Mouse (Mus musculus) NIH3T3 (cell line): ENCODE data around the gene Krt78.

Source experiments
- DNase-seq: peaks from one replicate; pipeline ENCODE4 v3.0.0-alpha.2; 2012; ENCODE audit warnings: low read depth

Krt78 gene

DNA sequence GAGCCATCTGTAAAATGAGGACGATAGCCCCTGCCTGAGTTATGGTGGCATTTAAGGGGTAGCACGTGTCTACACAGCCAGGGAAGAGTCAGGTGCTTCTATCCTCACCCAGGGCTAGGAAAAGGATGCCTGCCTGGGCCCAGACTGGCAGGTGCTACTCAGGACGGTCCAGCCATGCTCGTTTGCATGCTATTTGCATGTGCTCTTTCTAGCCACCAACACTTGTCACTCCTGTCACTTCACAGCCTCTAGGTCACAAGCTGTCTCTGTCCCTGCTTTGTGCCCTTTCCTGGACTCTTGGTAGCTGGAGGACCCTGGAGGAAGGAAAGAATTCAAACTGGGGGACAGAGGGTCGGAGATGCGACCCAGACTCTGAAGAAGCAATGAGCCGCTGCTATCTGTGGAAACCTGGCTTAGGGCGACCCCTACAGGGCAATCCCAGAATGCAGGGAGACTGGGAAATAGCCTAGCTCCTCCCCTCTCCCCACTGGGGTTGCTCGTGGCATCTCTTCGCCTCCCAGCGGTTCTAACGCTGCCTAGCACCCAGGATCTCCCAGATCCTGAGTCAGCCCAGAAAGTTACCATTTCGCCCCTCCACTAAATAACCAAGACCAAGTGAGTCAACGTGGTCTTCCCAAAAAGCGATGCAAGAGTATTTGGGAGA lies 19.5 kb upstream of the Krt78 start:
- DNase-seq: peak; percentile 97

DNA sequence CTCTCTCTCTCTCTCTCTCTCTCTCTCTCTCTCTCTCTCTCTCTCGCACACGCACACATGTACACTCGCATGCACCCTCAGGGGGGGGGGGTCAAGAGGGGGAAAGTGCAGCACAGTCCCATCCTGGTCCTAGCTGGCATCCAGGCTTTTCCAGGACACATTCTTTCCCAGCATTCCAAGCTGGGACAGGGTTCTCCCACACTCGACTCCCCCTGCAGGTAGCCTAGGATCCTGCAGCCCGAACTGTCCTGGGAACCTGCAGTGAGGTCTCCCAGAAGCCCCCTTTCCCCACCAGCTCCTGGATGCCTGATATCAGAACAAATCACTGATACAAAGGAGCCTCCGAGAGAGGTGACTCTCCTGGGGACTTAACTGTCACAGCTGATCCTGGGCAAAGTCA lies 16.4 kb upstream of the Krt78 start:
- DNase-seq: peak; percentile 64

DNA sequence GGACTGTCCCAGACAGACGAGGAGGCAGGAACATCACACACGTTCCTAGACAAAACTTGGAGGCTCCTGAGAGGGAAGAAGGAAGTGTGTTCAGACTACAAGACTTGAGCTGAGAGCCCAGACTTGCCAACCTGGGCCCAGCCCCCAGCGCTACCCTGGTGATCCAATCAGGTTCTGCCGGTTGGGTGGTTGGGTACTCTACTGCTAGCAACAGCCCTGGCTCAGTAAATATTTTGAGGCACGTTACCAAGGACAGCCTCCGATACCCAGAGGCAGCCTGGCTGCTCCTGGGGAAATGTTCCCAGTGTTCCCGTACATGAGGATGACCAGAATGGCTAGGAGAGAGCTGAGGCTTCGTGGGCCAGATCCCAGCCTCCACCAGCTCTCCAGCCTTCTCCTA lies 12.7 kb upstream of the Krt78 start:
- DNase-seq: no peak

DNA sequence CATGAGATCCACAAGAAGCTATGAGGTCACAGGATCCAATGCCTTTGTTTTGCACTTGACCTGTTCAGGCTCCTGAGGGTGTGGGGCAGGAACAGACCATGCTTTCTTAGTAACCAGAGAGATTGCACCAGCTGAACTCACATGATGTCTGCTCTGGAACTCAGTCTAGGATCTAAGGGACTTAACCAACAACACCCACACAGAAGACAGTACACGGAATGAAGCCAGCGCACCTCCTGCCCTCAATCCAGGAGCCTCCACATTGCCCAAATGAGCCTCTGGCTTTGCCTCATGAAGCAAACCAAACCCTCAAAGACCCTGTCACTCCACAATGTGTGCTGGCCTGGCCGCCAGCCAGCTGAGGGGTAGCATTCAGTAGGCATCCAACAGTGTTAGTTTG lies 4.8 kb upstream of the Krt78 start:
- DNase-seq: no peak

DNA sequence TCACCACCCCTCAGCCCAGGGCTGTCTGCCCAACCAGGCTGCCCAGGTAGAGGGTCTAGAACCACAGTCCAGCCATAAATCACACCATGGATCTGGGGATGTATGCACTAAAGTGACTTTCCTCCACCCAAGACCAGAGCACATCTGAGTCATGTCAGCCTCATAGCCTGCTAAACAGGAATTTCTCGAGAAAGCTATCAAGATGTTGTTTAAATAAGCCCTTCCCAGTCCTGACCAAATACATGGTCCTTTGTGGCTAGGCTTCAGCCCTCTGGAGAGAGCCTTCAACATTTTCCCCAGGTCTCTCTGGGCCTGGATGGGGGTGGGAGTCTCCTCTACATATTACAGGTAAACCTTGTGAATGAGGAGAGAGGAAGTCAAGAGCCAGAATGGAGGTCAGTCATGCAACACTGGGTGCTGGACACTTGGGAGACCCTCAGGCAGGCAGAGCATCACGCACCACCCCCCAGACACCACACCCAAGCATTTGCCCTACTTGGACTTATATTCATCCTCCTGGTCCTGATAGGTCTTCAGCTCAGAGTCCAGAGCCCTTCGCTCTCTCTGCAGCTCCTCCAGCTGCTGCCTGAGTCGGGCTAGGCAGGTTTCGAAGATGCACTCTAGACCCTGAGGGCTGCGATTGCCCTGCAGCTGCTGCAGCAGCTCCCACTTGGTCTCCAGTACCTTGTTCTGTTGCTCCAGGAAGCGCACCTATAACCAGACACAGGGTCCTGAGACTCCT lies 1.2 kb downstream of the Krt78 start:
- no peak for DNase-seq

DNA sequence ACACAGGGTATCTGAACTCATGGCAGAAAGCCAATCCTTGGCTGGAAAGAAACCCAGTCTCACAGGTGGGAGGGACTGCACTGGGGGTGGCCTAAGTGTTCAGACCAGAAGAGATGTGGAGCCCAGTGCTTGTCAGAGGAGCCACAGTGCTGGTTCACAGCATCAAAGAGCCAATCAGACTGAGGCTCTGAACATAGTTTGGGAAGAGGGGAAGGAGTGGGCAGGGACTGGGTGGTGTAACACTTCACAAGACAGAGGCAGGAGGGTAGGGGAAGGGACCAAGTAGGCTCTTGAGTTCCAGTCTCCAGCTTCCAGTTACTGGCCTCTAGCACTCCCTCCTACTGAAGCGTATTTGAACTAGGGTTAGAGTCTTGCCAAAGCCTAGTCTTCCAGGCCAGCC lies 8.7 kb downstream of the Krt78 start:
- no peak for DNase-seq

DNA sequence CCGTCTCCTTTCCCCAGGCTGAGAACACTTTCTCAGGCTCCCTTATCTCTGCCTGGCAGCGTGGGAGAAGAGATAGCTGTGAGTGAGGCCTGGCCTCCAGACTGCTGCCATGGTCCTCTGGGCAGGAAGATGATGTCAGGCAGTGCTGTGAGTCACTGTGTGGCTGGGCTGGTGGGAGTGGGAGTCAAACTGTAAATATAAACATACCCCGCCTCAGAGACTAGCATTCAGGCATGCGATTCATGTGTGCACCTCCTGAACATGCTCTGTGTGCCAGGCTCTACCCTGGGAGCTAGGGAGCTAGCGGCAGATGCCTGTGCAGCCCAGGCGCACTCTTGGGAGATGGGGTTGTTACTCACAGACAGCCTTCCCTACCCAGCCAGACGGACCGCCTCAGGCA lies 12.1 kb downstream of the Krt78 start:
- DNase-seq: peak; percentile 60

DNA sequence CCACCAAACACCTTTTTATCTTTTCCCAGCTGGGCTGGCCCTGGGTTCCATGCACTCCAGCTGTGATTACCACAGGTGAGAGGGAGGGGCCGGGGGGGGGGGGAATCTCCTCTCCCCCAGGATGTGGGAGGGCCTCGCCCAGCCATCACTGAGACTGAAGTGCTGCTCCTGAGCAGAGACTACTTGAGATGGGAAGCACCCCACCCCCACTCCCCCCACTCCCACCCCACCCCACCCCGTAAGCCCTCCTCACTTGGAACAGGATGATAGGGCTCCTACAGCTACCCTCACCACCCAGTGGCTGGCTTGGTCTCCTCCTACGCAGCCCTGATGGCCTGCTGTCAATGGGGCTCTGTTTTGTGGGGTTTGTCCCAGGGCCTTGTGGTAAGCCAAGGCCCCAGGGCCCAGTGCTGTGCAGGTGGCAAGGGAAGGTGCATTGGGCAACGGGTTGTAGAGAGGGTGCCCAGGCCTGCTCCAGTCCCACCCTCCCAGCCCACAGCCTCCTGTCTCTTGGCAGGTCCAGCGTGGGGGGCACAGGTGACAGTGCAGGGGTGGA lies 13.7 kb downstream of the Krt78 start, which contains the start of gene Krt79:
Krt79 (minus strand) TSS at position 51 of the 556 bp plus-strand sequence.
- no peak for DNase-seq

DNA sequence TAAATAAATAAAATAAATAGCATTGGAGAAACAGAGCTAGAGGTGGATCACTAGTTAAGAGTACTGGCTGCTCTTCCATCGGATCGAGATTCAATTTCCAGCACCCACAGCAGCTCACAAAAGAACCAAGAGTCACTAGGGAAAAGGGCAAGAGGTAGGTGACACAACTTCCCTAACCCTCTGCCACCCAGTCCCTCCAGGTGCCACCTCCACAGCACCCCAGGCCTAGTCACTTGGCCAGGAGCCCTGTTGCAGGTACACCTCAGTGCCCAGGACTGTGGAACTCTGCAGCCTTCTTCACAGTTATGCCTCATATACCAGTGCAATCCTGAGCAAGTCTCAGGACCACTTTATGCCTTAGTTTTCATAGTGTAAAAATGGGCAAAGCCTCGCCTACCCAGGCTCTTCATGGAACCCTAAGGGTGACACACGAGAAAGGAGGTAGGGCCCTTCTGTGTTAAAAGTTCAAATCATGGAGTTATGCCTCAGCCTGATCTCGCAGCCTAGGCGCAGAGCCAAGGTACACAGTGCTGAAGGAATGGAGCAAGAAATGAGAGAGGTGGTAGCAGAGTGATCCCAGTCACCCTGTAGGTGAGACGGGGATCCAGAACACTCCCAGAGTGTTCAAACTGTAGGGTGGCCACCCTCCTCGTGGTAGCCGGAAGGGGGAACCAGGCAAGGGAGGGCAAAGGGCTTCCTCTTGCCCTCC lies 15.3 kb downstream of the Krt78 start:
- peak; percentile 31 for DNase-seq

DNA sequence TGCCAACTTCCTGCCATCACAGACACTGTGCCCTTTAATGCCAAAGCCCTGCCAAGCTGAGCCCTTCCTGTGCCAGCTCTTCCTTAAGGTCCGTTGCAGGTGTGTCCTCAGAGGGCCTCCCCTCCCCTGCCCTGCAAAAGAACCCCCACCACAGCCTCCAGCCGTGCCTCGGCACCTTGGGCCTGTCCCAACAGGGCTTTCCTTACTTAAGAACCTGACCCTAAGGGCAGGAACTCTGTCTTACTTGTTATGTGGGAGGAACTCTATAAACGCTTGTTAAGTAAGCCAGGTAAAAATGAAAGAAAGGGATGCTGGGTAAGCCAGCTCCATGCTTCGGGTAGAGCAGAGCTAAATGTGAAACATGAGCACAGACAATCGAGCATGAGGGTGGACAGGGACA lies 21.1 kb downstream of the Krt78 start:
- DNase-seq: no peak

DNA sequence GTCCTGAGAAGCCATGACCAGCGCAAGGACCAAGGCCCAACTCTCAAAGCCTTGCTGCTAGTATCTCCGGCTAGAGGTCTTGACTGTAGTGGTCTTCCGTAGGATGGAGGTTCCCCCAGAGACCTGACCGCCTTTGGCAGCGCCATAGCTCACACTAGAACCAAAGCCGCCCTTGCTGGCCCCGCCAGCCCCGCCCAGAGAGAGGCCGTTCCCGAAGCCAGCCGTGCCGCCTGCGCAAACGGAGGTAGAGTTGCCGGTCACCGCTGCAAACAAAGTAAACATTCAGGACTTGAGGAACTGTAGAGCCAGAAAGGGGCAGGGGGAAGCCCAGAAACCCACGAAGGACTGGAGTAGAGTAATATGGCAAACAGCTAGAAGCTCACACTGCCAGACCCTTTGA lies 24.4 kb downstream of the Krt78 start:
- no peak for DNase-seq

DNA sequence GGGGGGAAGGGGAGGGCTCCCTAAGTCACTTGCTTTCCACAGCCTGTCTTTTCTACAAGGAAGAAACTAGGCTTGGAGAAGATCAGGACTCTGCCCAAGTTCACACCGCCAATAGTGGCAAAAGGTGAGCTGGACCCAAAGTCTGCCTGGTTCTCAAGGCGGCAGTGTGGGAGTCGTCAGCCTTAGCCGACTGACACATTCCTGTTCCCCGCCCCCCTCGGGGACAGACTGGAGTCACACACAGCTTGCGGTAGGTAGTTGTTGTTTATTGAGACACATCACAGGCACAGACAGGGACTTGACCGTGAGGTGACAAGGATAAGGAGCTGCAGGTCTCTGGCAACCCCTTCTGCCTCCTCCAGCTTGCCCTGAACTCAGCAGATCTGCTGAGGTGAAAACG lies 25.0 kb downstream of the Krt78 start:
- no peak for DNase-seq

DNA sequence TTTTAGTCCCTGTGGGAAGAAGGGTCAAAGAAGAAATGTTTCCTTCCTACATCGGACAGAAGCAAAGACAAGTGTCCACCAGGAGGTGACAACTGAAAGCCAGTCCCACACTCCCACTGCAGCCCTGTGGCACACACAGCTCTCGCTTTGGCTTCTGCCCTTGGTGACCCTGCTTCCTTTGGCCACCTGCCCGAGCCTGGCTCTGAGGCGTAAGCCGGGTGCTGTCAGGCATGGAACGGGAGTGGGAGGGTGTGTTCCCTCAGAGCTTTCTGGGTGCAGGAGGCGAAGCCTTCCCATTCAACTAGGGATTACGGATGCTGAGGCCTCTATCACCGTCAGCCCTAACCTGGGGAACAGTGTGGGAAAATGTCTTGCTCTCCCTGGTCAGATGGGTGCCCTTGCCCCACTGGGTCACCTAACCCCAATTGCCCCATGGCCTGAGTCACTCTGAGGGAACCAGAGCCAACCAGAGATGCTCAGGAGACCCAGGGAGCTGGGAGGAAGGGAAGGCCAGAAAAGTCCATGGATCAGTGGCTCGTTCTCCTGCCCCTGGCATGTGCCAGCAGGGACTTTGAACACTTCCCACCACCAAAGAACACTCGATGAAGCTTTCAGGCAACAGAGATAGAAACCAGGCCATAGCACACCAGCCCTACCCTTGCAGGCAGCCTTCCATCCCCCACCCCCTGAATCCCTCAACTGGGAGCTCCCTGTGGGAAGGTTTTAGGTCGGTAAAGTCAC lies 26.6 kb downstream of the Krt78 start:
- DNase-seq: peak; percentile 16

DNA sequence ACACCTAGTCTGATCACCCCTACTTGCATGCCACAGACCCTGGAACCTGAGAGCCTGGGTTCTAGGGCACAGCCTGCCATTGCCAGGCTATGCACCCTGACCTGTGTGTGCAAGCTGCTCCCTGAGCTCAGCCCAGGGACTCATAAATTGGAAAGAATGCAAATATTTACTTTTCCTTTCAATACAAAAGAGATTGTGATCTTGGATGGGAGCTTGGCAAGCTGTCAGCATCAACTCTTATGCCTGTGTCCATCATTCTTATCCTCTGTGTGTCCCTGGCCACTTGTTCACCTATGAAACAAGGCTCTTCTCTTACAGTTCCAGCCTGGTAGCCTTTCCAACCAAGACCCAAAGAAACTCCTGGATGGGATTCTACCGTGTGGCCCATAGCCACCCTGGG lies 29.0 kb downstream of the Krt78 start:
- no peak for DNase-seq

DNA sequence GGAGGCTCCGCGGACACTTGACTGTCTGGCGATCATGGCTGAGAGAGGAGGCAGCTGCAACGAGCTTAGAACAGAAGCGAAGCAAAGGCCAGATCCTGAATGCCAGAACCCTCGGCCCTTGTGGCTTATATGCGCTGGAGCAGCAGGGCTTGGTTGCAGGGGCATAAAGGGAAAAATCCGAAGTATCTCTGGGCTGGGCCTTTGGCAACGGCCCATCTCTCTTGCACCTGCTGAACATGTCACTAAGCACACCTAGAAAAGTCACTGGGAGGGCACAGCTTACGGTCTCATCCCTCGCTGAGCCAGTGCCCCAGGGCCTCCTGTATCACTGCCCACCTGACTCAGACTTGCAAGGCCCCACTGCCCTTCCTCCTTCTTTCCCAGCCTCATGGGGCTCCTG lies 29.5 kb downstream of the Krt78 start, which contains the start of gene Krt4:
Krt4 (minus strand) TSS at position 101 of the 400 bp plus-strand sequence.
- no peak for DNase-seq

DNA sequence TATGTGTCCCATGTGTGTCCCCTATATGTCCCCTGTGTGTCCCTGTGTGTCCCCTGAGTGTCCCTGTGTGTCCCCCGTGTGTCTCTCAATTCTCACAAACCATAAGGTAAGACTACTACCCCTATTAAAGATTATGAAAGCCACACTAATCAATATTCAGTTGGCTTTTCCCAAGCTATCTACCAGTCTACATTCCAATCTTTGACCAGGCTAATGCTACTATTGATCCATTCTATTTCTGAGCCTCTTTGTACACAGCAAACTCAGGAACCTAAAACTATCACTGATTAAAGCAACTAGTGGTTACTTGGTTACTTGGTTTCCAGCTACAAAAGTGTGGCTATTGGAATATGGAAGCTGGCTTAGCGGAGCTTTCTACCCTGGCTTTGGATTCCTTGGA lies 31.8 kb downstream of the Krt78 start:
- no peak for DNase-seq

DNA sequence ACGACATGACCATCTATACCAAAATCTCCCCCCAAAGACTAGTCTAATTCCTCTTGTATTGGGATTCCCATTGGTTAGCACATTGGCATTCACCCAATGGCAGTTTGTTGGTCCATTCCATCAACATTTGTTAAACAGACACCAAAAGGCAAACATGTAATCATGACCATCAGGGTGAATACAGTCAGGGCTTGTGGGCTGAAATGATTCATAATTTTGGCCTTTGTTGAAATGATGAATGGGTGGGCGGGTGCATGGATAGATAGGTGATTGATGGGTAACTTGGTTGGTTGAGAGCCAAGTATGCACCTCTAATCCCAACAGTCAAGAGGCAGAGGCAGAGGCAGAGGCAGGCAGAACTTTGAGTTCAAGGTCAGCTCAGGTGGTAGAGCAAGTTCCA lies 38.0 kb downstream of the Krt78 start:
- peak; percentile 41 for DNase-seq

DNA sequence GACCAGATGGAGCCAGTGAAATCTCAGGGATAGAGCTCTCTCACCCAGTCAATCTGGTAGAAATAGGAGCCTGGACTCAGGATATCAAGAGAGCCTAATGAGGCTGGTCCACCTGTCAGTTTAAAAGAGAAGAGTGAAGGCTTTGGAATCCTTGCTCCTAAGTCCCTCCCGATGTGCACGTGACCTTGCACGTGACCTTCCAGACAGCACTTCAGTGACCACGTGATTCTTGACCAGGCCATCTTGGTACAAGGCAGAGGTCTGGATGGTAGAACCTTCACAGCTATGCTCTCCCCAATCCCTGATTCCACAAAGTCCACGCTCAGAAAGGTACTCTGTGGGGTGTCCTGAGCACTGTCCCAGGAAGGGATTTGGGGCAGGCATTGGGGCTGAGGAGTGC lies 49.2 kb downstream of the Krt78 start:
- DNase-seq: no peak

DNA sequence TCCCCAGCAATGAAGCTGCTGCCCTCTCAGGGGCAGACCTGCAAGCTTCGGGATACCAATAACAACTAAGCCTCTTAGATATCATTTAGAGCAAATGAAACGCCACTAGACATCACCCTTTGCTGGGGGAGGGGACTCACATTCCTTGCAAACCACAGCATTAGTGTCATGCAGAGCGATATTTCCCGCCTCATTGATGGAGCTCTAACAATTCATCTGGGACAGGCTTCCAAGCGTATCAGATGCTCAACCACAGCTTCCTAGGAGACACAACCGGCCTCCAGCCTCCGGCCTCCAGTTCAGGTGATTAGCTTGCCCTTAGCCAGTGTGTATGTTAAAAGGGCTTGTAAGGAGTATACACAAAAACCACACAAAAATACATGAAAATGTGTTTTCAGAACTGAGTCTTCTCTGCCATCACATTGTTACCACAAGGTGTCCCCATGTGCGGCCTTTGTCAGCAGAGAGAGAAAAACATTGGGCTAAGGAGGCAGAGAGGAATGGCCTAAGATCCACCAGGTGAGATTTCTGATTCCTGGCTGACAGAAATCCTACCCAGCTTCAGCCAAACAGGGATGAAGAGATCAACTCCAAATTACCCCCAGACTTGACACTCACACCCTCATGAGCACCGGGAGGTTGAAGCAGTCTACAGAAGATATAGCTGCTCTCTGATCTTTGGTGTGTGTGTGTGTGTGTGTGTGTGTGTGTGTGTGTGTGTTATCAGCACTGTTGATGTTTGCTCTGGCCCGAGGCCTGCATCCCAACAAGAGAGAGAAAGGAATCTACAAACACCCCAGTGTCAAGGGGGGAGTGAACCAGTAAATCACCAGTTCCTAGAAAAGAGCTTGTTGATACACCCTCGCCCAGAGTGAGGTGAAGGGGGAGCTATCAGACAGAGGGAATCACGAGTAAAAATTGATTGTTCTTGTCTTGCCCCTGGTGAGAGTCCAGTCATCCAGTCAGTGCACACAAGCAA lies 51.6 kb downstream of the Krt78 start:
- no peak for DNase-seq
